In the genomic region with DNA sequence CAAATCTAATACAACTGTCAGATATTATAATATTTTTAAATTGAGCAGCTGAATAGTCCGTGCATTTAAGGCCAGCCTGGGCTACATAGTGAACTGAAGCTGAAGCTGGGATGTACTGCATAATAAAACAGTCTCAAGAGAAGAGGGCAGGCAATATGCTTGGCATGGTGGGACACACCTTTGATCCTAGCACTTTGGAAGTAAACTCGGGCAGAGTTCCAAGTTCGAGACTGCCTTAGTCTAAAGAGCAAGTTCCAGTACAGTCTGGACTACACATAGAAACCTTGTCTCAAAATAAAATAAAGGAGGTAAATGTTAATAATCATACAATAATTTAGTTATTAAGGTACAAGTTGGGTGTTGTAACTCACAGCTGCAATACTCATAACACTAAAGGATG, we compare ENCODE assay signal across 17 mouse cellular contexts.
"Had no signal": no experiment of that assay in that cellular context is flagged by ENCODE, and none has a peak within 500 bp of the region (broad histone marks: within the 10 kb centered on the region; RNA-seq: fewer than 3 reads in every experiment).

No protein-coding gene starts in this region.

- H3K9me3 ChIP-seq: lung, embryonic 15.5 days; megakaryocyte, embryonic 14.5 days; midbrain, embryonic 15.5 days; stomach, embryonic 15.5 days had no signal

- H3K4me1 ChIP-seq: lung, embryonic 15.5 days; midbrain, embryonic 13.5 days; midbrain, embryonic 15.5 days; neural tube, embryonic 12.5 days; stomach, embryonic 15.5 days had no signal

- ATAC-seq: lung, postnatal 0 days; midbrain, embryonic 13.5 days; midbrain, embryonic 15.5 days had no signal

- H3K27ac ChIP-seq: lung, embryonic 15.5 days; macrophage; midbrain, embryonic 13.5 days; midbrain, embryonic 15.5 days; neural tube, embryonic 12.5 days; stomach, embryonic 15.5 days; stomach, postnatal 0 days had no signal

- H3K27me3 ChIP-seq: lung, embryonic 15.5 days; megakaryocyte, embryonic 14.5 days; midbrain, embryonic 13.5 days; midbrain, embryonic 15.5 days; neural tube, embryonic 12.5 days; stomach, embryonic 15.5 days had no signal

- H3K9ac ChIP-seq: lung, embryonic 15.5 days; midbrain, embryonic 13.5 days; midbrain, embryonic 15.5 days; neural tube, embryonic 12.5 days; stomach, embryonic 15.5 days had no signal

- DNase-seq: lung, adult 2 months; lung, postnatal 14 days; lung, postnatal 36 days; right cerebral cortex, postnatal 14 days; thymus, adult 2 months; thymus, postnatal 25 days; thymus, postnatal 4 days had no signal

- H3K4me3 ChIP-seq: lung, embryonic 15.5 days; megakaryocyte, embryonic 14.5 days; midbrain, embryonic 13.5 days; midbrain, embryonic 15.5 days; neural tube, embryonic 12.5 days; stomach, embryonic 15.5 days had no signal

- H3K4me2 ChIP-seq: lung, embryonic 15.5 days; midbrain, embryonic 11.5 days; midbrain, embryonic 13.5 days; midbrain, embryonic 15.5 days; neural tube, embryonic 12.5 days; stomach, embryonic 15.5 days had no signal
